Mouse (Mus musculus): ENCODE results near the gene Mitf. TPM values are rescaled to one million over a fixed set of nuclear protein-coding genes. Genes with fewer than 3 reads are reported as not detected.

Gene Mitf
- total RNA-seq, 2 experiments from 2014 or later = 9.4 to 10.2 TPM

- no peak for DNase-seq
Measured at GRCm38 (mm10) chr6:97821811-97822210, 15.0 kb downstream of the Mitf start.

- no peak for DNase-seq
Measured at GRCm38 (mm10) chr6:97826642-97827275, 19.9 kb downstream of the Mitf start.

- DNase-seq = no peak
Measured at GRCm38 (mm10) chr6:97828021-97828420, 21.2 kb downstream of the Mitf start.

GRCm38 (mm10) chr6:97828822-97829719 lies 22.2 kb downstream of the Mitf start:
- no peak for DNase-seq

GRCm38 (mm10) chr6:97832501-97832900 lies 25.6 kb downstream of the Mitf start:
- peak; percentile 35 to 42 for DNase-seq

DNA sequence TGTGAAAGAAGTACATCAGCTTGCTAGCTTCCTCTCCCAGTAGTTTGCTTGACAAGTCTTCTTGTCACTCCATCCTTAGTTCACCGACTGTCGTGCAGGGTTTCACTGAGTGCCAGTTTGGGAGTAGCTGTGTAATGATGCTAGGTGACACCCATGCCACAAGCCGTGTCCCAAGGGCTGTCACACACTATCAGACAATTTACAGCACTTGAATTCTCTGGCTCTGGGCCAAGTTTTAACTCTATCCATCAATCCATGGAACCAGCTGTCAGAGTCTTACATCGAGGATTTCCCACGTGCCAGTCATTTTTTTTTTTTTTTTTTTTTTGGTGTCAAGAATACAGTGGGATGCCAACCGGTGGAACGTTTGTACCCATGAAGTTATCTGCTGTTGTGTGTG lies 29.3 kb downstream of the Mitf start:
- no peak for DNase-seq

DNA sequence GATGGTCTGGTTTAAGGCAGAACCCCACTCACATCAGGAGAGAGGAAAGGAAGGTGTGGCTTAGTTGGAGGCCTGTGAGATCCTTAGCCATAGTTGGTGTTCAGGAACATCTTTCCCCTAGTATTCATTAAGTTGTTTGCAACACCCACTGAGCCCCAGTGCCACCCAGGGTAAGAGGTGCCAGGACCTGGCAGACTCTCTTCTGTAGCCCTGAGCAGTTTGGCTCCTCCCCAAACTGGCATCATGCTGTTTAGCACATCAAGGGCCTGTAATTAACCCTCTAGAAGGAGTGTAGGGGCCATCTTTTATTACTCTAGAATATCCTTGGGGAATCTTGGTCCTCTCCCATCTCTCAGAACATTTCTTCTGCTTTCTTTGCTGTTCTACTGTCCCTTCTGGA lies 30.9 kb downstream of the Mitf start:
- peak; percentile 44 to 56 for DNase-seq

DNA sequence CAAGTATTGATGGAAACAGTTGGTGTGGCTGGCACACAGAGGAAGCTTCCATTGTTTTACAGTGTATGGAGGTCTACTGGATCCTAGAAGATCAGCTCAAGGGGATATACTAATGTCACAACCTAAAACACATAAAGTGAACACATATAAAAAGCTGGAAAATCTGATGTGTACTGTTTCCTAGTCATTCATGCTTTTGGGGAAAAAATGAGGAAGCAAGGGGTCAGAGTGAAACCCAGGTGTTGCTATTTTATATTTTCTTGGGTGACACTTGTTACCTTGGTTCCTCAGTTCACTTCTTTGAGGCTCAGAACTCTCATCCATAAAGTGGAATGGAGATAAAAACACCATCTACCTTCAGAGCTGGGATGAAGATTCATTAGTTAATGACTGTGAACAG lies 32.7 kb downstream of the Mitf start:
- no peak for DNase-seq

- DNase-seq = no peak
Measured at GRCm38 (mm10) chr6:97844112-97844511, 37.3 kb downstream of the Mitf start.

- peak; percentile 57 to 70 for DNase-seq
Measured at GRCm38 (mm10) chr6:97848191-97848857, 41.5 kb downstream of the Mitf start.

DNA sequence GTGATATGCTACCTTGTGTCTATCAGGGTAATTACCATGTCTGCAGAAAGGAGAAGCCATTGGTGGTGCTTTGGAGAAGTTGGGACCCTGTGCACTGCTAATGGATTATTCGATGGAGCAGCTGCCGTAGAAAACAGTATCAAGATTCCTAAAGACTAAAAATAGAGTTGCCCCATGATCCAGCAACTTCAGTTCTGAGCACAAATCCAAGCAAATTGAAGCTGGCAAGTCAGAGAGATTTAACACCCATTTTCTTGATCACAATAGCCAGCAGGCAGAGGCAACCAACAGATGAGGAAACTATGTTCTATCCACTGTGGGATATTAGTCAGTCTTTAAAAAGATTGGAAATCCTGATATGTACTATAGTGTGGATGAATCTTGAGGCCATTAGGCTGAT lies 47.4 kb downstream of the Mitf start:
- DNase-seq = no peak

DNA sequence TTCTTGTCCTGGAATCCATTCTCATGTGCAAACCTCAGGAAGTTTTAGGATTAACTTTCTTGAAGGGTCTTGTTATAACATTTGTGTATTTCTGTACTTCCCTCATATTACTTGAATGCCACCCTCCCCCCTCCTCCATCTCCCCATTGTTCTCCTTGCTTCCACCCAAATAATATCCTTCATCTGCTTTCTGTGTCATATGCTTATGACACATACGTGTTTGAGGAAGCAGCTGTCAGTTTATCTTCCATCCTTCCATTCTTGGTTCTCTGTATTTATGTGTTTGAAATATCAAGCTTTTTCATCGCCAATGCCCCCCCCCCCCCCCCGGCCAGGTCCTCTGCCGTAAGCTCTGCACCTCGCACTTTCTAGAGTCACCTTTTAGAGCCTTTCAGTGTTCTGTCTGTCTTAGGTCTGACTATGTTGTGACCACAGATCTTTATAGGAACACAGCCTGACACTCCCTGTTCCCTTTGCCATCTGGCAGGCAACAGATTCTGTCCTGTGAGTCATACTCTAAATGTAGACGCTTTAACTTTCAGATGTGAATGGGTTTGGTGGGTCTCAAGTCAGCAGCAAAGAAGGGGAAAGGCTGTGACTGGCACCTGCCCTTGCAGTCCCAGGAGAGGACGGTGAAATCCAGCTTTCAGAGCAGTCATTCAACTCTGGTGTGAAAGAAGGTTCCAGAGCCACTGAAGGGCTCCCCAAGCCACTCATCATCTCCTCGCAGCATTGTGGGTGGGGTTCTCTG lies 48.7 kb downstream of the Mitf start:
- DNase-seq = no peak

GRCm38 (mm10) chr6:97856502-97856901 lies 49.6 kb downstream of the Mitf start:
- DNase-seq = no peak

GRCm38 (mm10) chr6:97857690-97858089 lies 50.8 kb downstream of the Mitf start:
- DNase-seq = peak; percentile 23 to 27

DNA sequence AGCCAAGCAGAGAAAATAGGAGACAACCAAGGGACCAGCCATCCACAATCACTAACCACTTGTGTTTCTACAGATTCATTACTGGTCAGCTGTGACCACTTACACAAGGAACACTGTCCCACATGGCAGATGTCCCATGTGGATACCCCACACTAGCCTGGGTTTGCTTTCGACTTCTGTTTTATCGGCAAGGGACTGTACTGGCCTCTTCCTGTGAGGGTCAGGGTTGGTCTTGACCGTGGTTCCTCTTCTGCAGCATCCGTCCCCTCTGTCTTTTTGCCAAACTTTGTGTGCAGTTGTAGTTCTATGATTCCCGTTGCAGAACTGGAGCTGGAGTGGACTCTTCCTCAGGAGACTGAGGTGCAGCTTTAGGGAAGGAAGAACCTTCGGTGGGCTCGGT lies 59.7 kb downstream of the Mitf start:
- DNase-seq = no peak

GRCm38 (mm10) chr6:97868005-97868404 lies 61.2 kb downstream of the Mitf start:
- DNase-seq = no peak

GRCm38 (mm10) chr6:97869953-97870352 lies 63.1 kb downstream of the Mitf start:
- DNase-seq = no peak

DNA sequence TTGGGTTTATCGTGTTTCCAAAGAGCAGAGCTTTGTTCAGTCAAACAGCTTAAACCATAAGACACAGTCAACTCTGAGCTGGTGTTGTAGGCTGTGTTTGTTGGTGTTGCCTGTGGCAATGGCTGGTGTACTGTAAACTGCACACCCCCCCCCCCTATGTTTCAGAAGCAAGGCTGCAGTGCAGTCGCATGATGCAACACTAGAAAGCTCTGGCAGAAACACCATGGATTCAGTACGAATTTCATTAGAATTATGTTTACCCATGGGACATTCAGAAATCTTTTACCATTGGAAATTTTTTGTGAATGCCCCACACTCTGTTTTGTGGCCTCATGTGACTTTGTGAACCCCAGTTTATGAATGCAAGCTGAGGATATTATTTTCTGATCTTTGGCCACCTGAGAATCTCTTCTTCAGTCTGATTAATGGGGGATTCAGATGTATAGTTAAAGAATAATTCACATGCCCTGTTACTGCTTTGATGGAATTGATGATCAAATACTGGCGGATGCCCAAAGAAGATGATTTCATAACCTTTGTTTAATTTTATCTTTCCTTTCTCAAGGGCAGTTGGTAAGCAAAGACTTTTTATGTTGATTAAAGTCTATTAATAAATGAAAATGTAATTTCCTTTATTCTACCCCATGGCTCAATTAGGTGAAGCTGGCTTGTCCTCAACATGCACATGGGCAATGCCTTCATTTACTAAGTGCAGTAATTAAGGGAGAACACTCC lies 64.6 kb downstream of the Mitf start:
- DNase-seq = no peak

DNA sequence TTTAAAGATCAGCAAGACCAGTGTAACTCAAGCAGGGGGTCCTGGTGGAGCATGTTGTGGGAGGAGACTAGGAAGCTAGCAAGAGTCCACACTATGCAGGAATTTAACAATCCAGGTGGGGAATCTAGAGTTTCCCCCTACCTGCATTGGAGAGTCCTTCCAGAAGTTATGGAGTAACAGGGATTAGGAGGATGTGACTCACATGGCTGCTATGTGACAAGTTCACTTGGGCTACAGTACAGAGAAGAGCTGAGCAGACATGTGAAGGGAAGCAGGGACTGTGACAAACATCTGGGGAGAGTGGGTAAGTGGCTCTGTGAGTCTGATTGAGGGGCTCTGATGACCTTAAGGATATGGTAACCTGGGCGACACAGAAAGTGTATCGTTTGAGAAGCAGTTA lies 66.2 kb downstream of the Mitf start:
- no peak for DNase-seq

GRCm38 (mm10) chr6:97876990-97877389 lies 70.1 kb downstream of the Mitf start:
- no peak for DNase-seq

- no peak for DNase-seq
Measured at GRCm38 (mm10) chr6:97877492-97877891, 70.6 kb downstream of the Mitf start.

- no peak for DNase-seq
Measured at GRCm38 (mm10) chr6:97880363-97880762, 73.5 kb downstream of the Mitf start.
